Mouse (Mus musculus) embryonic stem cell, embryonic (primary cell): ENCODE measurements at regions not wholly inside any gene's neighbourhood (a gene's known extent, or its start where the extent isn't known, plus 50 kb on each side); places are given as distances from the start of the nearest gene placed in this dataset.

Experiments used
- CTCF ChIA-PET, 4 experiments: fragments of 300-600 bp in 2 of 4; fragments of 350-600 bp in 2 of 4; sonication (Branson Sonifier 250); formaldehyde crosslinking; loops; one replicate each; lab custom pipeline; 2022; ENCODE audit warnings: inconsistent platforms in 2 of 4; lab: Charles Lee
- POLR2A ChIA-PET, 4 experiments: fragments of 300-600 bp in 2 of 4; fragments of 350-600 bp in 2 of 4; sonication (Branson Sonifier 250); formaldehyde crosslinking; loops; one replicate each; lab custom pipeline; 2022; ENCODE audit warnings: antibody characterized with exemption in 4 of 4, inconsistent platforms in 1 of 4; lab: Charles Lee

DNA sequence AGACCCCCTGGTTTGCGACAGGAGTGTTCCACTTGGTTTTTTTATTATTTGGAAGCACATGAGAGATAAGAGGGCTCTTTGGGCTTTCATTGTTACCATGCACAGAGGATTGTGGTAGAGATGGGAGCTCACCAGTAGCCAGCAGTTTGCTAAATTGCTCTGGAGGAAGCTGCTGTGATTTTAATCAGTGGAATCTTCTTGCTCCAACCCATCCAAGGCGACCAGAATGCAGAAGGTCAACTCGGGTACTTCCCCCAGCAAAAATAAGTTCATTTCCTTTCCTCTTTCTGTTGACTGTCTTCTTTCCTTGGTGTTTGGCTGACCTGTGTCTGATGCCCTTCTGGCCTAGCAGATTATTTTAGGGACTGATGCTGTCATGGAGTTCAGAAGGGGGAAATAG lies 184.9 kb downstream of the Foxo1 start:
- ChIA-PET CTCF (no interaction called here), POLR2A (interaction anchor here in 1 of 4 experiments (1.0 kb wide), 1 partner anchor 41 kb away, joined by 3 read pairs; no protein-coding TSS in a partner anchor)

DNA sequence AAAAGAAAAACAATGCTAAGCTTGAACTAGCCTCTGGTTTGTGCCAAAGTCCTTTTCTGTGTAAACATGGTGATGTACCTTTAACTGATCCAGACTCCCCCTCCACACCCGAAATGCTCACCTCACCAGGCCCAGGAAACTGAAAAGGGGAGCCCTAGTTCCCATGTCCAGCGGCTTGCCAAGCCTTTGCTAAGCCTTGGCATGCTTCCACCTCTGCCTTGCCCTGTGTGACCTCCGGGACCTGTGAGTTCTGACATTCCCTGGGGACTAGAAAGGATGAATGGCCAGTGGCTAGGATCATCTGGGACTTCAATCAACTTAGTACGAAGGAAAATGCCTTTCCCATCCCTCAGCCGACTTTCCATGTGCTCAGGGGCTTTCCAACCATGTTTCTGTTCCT lies 184.2 kb downstream of the Foxo1 start:
- POLR2A ChIA-PET, result no interaction called here
- CTCF ChIA-PET, result no interaction called here

DNA sequence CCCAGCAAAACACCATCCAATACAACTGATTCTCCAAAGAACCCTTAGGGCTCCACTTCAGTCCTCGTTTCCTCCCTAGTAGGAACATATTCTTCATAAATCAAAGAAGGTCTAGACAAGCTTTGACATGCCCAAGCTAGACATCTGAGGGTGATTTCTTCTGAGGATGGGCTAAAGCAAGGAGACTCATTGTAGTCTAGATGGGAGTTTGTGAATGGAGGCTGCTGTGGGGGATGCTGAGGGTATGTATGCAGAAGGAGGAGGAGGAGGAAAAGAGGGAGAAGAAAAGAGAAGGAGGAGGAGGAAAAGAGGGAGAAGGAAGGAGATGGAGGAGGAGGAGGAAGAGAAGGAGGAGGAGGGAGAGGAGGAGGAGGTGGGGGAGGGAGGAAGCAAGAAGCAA lies 178.9 kb downstream of the Foxo1 start:
- POLR2A ChIA-PET, result interaction anchor here in 1 of 4 experiments (0.7 kb wide), 1 partner anchor 34 kb away, joined by 3 read pairs; no protein-coding TSS in a partner anchor
- CTCF ChIA-PET, result interaction anchor here in 1 of 4 experiments (0.6 kb wide), 1 partner anchor 9 kb away, joined by 3 read pairs; no protein-coding TSS in a partner anchor

DNA sequence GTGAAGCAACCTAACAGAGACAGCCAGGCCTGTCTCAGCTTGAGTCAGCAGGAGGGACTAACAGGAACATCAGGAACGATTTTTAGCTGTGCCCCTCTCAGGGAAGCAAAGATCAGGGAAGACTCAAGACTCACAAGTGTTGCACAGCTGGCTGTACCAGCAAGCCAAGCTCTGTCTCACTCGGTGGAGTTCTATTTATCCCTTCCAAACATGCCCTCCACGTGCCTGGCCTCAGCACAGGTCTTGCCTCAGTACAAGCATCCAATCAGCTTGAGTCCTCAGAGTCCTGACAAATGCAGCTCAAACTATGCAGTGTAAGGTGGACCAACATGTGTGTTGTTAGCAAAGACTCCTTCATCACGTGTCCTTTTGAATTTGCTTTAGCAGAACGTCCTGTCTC lies 178.4 kb downstream of the Foxo1 start:
- CTCF ChIA-PET, result interaction anchor here in 1 of 4 experiments (0.6 kb wide), 1 partner anchor 10 kb away, joined by 3 read pairs; no protein-coding TSS in a partner anchor
- POLR2A ChIA-PET, result interaction anchor here in 1 of 4 experiments (0.7 kb wide), 1 partner anchor 34 kb away, joined by 3 read pairs; no protein-coding TSS in a partner anchor

DNA sequence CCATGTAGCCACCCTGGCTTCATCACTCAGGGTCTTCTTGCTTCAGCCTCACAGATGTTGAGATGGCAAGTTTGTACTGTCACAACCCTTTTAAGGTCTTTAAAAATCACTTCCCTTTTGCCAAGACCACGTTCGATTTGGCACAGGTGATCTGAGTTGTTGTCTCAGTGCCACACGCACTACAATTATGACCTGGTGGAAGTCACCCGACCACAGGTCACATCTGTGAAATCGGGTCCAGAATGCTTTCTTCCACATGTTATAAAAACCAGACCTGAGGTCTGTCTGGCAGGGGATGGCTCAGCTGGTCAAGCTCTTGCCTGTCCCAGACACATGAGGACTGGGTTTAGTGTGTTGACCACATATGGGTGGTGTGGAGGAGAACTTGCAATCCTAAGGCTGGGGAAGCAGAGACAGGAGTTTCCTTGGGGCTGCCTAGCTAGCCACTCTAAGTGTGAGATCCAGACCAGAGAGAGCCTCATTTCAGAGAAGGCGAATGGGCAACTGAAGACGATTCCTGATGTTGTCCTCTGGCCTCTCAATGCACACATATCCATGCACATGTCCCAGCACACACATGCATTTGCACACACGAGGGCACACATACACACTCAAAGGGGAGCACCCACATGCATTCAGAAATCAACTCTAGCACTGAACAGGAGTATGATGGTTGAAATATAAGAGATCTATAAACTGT lies 176.4 kb downstream of the Foxo1 start:
- ChIA-PET POLR2A (interaction anchor here in 1 of 4 experiments (1.4 kb wide), 1 partner anchor 54 kb away, joined by 3 read pairs; no protein-coding TSS in a partner anchor), CTCF (no interaction called here)

DNA sequence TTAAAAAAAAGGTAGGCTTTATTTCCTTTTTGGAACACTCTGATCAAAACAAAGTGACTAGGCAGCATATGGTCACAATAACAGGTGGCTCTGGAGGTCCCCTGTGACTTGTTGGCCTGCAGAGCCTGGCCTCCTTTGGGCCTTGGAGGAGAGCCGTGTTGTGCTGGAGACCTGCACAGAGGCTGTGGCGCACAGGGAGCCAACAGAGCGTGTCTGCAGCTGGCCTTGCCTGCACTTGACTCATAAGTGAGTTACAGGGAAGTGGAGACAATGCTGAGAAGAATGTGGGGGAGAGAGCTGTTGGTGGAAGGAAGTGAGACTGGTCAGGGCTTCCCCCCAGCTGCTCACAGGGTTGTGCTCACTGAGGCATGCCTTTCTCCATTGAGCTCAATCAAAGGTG lies 175.7 kb downstream of the Foxo1 start:
- CTCF ChIA-PET, result no interaction called here
- POLR2A ChIA-PET, result interaction anchor here in 1 of 4 experiments (1.4 kb wide), 1 partner anchor 53 kb away, joined by 3 read pairs; no protein-coding TSS in a partner anchor

DNA sequence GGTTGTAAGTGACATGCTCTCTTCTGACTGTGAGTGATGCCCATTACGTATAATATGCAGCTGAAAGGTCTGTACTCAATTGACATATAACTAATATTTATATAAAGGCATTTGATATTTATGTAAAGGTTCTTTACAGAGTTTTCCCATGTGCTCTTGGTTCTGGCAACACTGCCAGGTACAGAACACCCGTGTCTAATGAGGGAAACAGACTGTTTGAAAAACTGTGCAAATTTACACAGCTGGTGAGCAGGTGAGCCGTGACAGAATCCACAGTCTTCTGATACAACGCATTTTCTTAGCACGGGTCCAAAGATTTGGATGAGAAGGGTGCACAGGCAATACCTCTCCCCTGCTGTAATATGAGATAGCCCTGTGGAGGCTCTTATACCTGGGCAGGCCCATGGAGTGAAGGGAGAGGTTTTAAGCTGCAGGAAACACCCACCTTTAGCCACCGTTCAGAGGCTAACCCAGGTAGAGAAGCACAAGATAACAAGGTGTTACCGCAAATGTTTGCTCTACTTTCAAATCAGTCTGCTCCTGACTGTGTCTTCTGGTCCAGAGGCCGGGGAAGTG lies 161.0 kb downstream of the Foxo1 start:
- POLR2A ChIA-PET, result interaction anchor here in 1 of 4 experiments (1.3 kb wide), 1 partner anchor 11 kb away, joined by 3 read pairs; no protein-coding TSS in a partner anchor
- CTCF ChIA-PET, result no interaction called here

DNA sequence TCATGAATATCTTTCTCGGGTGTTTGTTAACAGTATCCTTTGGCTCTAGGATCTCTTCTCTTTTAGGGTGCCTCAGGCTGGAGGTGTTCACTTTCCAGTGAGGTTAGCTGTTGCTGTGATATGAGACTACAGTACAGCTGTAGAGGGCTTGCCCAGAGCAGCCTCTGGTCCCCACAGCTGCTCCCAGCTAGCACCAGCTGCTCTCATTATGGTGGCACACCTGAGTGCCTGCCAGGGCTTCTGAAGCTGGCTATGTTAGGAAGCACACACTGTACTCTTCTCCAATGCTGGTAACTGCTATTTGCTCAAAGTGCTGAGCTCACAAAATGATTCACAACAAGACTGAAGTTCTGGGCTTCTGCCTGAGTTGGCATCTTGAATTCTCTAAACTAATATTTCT lies 154.7 kb downstream of the Foxo1 start:
- ChIA-PET CTCF (no interaction called here), POLR2A (no interaction called here)

DNA sequence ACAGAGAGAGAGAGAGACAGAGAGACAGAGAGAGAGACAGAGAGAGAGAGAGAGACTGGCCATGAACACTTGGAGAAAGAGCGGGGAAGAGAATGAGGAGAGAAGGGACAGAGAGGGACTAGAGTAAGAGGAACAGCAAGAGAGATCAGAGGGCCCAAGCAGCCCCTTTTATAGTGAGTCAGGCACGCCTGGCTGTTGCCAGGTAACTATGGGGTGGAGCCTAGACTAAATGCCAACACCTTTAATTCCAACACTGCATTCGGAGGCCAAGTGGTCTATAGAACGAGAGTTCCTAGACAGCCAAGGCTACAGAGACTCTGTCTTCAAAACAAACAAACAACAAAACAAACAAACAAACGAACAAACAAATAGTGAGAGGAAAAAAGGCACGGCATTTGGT lies 148.1 kb downstream of the Foxo1 start:
- POLR2A ChIA-PET, result interaction anchor here in 2 of 4 experiments (0.6 to 1.0 kb wide), 3 partner anchors 123 to 236 kb away, joined by 3 to 5 read pairs (median 4); no protein-coding TSS in a partner anchor
- CTCF ChIA-PET, result no interaction called here

DNA sequence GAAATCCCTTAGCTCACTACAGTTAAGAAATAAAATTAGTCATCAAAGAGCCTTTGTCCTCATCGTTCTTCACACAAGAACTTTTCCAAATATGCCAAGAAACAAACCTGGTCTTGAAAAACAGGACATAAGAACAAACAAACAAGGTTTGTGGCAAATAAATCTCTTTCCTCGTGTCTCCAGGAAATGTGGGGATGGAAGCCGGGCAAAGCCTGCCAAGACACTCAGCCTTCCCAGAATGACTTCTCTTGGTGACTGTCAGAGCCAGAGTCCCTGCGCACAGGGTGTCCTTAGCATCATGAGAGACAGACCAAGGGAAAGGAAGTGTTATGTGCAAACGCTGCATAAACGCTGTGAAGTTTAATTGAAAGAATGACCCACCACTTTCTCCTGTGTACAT lies 147.2 kb downstream of the Foxo1 start:
- ChIA-PET POLR2A (no interaction called here), CTCF (interaction anchor here in 1 of 4 experiments (0.6 kb wide), 1 partner anchor 1573 kb away, joined by 6 read pairs; no protein-coding TSS in a partner anchor)

DNA sequence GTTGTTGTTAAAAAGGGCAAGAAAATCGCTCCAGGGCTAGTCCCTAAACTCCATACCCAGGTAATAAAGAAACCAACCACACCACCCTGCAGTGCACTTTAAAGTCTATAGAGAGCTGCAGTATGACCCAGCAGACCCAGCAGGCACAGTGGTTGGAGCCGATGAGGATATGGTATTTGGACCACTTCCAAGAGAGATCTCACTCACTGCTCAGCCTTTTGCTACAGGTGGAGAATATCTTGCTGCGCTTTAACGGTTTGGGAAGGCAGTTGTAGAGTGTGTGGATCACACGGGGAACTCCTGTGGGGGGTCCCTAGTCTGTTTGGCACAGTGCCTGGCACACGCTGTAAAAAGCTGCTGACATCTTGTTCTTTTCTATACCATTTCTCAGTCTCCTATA lies 145.9 kb downstream of the Foxo1 start:
- ChIA-PET POLR2A (interaction anchor here in 1 of 4 experiments (0.6 kb wide), 1 partner anchor 24 kb away, joined by 3 read pairs; no protein-coding TSS in a partner anchor), CTCF (no interaction called here)

DNA sequence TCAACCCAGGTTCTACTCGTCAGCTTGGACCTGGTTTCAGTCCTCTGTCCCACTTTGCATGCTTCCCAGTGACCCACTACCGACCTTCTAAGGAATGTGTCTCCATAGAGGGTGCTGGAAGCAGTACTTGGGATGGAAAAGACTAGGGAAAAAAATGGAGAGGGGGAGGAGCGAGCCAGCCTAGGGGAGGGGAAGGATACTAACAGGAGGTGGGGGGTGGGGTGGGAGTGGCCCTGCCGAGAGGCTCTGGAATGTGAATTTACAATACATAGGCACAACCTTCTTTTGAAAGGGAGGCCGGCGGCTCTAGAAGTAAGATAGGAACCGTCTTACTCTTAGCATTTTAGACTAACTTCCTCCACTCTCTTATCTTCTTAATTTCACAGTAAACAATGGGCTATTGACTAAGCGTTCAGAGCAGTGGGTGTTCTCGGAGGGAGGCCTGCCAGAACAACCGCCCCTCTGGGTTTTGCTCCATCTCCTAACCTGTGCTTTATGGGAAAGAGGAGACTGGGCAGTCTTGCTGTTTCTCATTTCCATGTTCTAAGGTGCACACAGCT lies 145.1 kb downstream of the Foxo1 start:
- POLR2A ChIA-PET, result interaction anchor here in 2 of 4 experiments (0.5 to 1.9 kb wide), 4 partner anchors 12 to 33 kb away, joined by 3 to 7 read pairs (median 6); no protein-coding TSS in a partner anchor
- CTCF ChIA-PET, result no interaction called here

DNA sequence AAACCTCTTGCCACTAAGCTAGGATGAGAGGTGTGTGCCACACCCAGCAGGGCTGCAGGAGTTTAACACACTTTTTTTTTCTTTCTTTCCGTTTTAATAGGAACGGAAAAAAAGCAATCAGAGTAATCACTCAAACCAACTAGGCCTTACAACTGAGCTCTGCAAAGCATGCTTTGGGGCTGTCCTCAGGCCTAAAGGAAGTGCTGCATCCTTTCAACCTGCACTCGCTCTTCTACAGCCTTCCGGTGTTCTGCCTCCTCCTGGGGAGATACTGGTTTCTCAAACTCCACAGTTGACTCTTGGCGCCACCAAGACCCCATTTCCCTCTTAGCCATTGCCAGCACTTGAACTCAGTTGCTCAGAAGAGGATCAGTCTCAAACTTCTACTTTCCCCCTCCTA lies 143.2 kb downstream of the Foxo1 start:
- POLR2A ChIA-PET, result interaction anchor here in 3 of 4 experiments (0.6 to 1.9 kb wide), 6 partner anchors 10 to 155 kb away, joined by 3 to 7 read pairs (median 4); no protein-coding TSS in a partner anchor

DNA sequence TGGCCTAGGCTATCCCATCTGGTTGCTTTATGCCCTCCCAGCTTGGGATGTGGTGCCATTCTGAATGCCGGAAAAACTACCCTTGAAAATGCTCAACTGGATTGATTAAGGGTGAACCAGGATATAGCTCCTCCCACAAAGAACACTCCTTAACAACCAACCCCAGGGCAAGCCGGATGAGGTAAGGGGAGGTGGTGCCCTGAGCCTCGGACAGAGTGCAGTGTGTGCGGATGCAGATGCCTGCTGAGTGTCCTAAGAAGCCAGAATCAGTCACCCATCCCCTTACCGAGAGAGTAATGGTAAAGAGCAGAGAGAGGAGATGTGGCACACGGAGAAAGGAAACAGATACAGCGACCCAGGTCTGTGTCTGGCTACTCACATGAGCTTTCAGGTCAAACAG lies 141.3 kb downstream of the Foxo1 start:
- POLR2A ChIA-PET, result interaction anchor here in 1 of 4 experiments (1.3 to 2.3 kb wide), 2 partner anchors 10 to 12 kb away, joined by 5 read pairs; no protein-coding TSS in a partner anchor
- CTCF ChIA-PET, result interaction anchor here in 1 of 4 experiments (0.5 kb wide), 1 partner anchor 899 kb away, joined by 5 read pairs; no protein-coding TSS in a partner anchor

More for the DNA sequence above, 143.2 kb downstream of the Foxo1 start:
- CTCF ChIA-PET, result no interaction called here

DNA sequence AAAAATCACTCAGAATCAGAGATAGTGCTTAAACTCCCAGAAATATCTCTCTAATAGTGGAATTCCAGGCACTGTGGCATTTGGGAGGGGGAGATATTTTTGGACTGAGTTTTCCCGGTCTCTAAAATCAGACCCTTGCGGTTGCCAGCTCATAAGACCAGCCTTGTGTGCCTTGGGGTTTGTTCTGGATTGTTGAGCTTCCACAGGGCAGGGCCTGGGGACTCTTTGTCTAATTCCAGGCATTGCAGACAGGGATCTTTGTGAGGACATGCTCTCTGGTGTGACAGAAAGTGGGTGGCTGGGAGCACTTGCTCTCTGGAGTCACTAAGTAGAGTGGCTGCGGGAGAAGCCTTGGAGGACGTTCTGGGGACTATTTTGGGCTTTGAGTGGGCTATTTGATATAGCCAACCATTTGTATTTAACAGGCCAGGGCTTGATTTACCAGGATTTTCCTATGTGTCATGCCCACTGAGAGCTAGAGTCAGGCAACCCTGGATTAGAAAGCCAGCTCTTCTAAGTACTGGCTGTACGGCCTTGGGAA lies 138.7 kb downstream of the Foxo1 start:
- POLR2A ChIA-PET, result no interaction called here
- CTCF ChIA-PET, result no interaction called here

DNA sequence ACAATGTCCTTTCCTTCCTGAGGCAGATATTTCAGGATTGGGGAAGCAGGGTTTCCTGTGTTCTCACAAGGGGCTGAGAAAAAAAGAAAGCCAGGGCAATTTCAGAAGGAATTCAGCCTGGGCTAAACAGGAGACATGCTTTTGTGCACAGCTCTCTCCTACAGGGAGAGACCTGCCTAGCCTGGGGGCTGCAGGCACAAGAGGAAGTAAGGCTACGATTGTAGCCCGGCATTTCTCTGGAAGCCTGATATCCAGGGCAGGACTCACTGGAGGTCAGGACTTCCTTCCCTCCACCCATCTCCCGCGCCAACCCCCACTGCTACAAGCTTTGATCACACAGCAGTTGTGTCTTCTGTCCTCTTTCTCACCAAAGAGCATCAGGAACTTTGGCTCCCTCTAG lies 136.5 kb downstream of the Foxo1 start:
- POLR2A ChIA-PET, result interaction anchor here in 2 of 4 experiments (0.5 to 0.6 kb wide), 2 partner anchors 50 to 123 kb away, joined by 3 read pairs; no protein-coding TSS in a partner anchor
- CTCF ChIA-PET, result no interaction called here

DNA sequence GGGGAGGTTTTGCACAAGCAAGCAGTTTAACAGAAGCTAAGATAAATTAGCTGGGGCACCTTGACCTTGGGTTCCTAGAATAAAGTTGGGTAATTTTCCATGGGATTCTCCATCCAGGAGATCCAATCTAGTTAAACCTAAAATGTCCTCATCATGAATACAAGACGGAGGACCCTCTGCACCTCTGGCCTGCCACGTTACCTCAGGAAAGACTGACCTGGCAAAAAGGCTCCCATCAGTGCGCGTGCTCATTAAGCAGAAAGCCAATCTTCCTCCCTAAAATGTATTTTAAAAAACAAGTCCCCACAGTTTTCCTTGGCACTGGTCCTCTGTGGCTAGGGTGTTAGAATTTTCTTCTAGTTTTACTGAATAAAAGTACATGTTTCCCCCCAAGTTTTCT lies 134.9 kb downstream of the Foxo1 start:
- POLR2A ChIA-PET, result no interaction called here
- CTCF ChIA-PET, result no interaction called here
